Mouse (Mus musculus) liver (tissue): ENCODE data around the gene Cdkn2d.

Source experiments
- DNase-seq: peaks from one replicate; pipeline ENCODE4 v3.0.0-alpha.2; 2020; ENCODE audit warnings: mixed read lengths

The Cdkn2d gene

GRCm38 (mm10) chr9:21243826-21244427, 47.3 kb downstream of the Cdkn2d start:
- no peak for DNase-seq

GRCm38 (mm10) chr9:21241343-21241742, 49.9 kb downstream of the Cdkn2d start:
- peak; percentile 92 for DNase-seq

- no peak for DNase-seq
Observed at GRCm38 (mm10) chr9:21239465-21239848, 51.8 kb downstream of the Cdkn2d start.

GRCm38 (mm10) chr9:21238733-21239464, 52.3 kb downstream of the Cdkn2d start, which contains the start of gene Keap1:
Gene Keap1, minus strand, starts transcription at chr9:21239361.
- DNase-seq = peak; percentile 90
